Mouse (Mus musculus) midbrain, embryonic 10.5 days (tissue): ENCODE measurements around the gene Camta1. TPM values are rescaled to one million over a fixed set of nuclear protein-coding genes. Genes with fewer than 3 reads are reported as not detected.
A peak's percentile ranks its signal among the peaks of the same experiment; 100 is the strongest.

Source experiments
- DNase-seq: peaks from one replicate; pipeline ENCODE4 v3.0.0-alpha.2; 2017; ENCODE audit warnings: low spot score
- H3K27ac ChIP-seq: fragments of 300-500 bp; sonication (generic); replicated peaks from 2 replicates; pipeline ENCODE4 v1.5.1; 2016; ENCODE audit warnings: mild to moderate bottlenecking
- H3K27me3 ChIP-seq: fragments of 300-500 bp; sonication (generic); 2 replicates; pipeline ENCODE4 v1.6.1; 2016; ENCODE audit warnings: low read depth, mild to moderate bottlenecking; ENCODE audit not compliant: poor library complexity, severe bottlenecking
- H3K36me3 ChIP-seq: fragments of 300-500 bp; sonication (generic); 2 replicates; pipeline ENCODE4 v1.6.1; 2016; ENCODE audit warnings: mild to moderate bottlenecking, moderate library complexity
- H3K4me1 ChIP-seq: fragments of 300-500 bp; sonication (generic); 2 replicates; pipeline ENCODE4 v1.6.1; 2016
- H3K4me3 ChIP-seq: fragments of 300-500 bp; sonication (generic); 2 replicates; pipeline ENCODE4 v1.5.1; 2016; ENCODE audit warnings: mild to moderate bottlenecking, moderate library complexity
- H3K9me3 ChIP-seq: fragments of 300-500 bp; sonication (generic); replicated peaks from 2 replicates; pipeline ENCODE4 v1.6.1; 2016; ENCODE audit warnings: mild to moderate bottlenecking
- WGBS: fragments of 180-500 bp; shearing (Covaris S2); methylation state at CpG from one replicate; pipeline ENCODE4 v1.1.7; 2016; 5-methylcytosine and 5-hydroxymethylcytosine counted together
- polyA plus RNA-seq: library from polyadenylated mRNA; unstranded; fragments of >200 nt; fragmentation: Nextera tagmentation; extraction: Ambion mirVana; gene quantifications from 2 replicates; pipeline ENCODE4 v1.2.1, GENCODE M21; 2016

Camta1 gene
- polyA plus RNA-seq, 1 experiment from 2014 or later = 137 TPM

DNA sequence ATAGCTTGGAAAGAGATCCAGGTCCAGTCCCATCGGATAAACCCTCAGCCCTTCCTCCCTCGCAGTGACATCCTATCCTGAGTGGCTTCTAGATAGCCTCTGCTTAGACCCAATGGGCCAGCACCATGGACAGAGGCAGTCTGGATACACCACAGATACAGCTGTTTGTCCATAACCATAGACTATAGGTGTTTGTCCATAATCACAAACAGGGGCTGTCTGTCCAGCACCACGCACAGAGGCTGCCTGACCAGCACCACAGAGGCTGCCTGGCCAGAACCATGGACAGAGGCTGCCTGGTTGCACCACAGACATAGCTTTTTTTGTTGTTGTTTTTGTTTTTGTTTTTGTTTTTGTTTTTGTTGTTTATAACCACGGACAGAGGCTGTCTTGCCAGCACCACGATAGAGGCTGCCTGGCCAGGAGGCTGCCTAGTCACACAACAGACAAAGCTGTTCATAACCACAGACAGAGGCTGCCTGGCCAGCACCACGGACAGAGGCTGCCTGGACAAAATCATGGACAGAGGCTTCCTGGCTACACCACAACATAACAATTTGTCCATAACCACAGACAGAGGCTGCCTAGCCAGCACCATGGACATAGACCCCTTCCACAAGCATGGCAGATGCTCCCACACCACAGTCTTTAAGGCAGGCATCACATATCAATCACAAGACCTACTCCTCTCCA, 572.6 kb downstream of the Camta1 start:
- no peaks in the 10 kb centered on the region for H3K9me3 ChIP-seq
- peaks cover 7% of the 10 kb centered on the region; the same call in 1 of the 2 replicates for H3K27me3 ChIP-seq
- peak; percentile 17 for DNase-seq
- H3K4me1 ChIP-seq = peaks cover 7% of the 10 kb centered on the region
- no peak overlapping the region for H3K27ac ChIP-seq
- no peaks in the 10 kb centered on the region for H3K36me3 ChIP-seq
- no peak overlapping the region for H3K4me3 ChIP-seq
- WGBS = 64% methylated on average over 6 of the region's 6 CpGs

DNA sequence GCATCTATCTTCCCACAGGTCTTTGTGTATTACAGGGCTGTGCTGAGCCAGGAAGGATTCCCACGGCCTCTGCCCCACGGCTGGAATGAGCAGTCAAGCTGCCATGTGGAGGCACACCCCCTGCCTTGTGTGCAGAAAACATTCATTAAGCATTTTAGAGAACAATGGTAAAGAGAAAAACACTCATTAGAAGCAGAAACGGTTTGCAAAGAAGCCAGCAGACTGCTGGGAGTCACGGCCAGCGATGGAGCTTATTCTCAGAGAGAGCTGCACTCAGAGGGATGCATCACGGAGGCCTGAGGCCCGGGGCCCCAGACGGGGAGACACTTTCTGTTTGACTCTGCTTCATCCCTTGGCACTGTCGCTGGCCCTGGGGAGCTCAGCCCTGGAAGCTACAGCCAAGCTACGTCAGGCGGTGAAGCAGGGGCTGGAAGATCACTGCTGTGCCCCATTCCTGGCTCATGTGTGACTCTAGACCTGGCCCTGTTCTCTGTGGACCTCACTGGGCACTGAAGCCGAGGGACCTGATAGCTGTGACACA, 575.7 kb downstream of the Camta1 start:
- Histone ChIP-seq H3K4me1 (peaks cover 24% of the 10 kb centered on the region), H3K9me3 (no peaks in the 10 kb centered on the region), H3K4me3 (no peak overlapping the region), H3K27me3 (peaks cover 13% of the 10 kb centered on the region), H3K36me3 (no peaks in the 10 kb centered on the region), H3K27ac (no peak overlapping the region)
- no peak for DNase-seq
- 70% methylated on average over 12 of the region's 12 CpGs for WGBS

DNA sequence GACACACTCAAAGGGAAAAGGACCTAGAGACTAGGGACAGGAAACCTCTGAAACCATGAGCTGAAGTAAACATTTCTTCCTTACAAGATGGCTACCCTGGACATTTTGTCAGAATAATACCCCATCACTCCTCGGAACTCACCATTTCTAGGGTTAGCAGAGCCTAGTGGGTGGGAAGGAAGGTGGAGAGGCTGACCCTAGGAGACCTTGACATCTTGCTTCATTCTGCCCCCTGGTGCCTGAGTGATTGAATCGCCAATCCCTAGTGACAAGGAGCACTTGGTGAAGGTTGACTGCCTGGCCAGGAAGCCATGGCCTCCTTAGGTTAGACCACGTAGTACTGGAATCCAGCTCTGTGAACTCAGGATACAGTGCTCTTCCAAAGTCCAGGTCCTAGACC, 576.2 kb downstream of the Camta1 start:
- no peak overlapping the region for H3K27ac ChIP-seq
- H3K36me3 ChIP-seq = no peaks in the 10 kb centered on the region
- peaks cover 18% of the 10 kb centered on the region for H3K27me3 ChIP-seq
- H3K4me3 ChIP-seq = no peak overlapping the region
- H3K4me1 ChIP-seq = peaks cover 24% of the 10 kb centered on the region
- WGBS = 73% methylated on average over 3 of the region's 3 CpGs
- DNase-seq = no peak
- H3K9me3 ChIP-seq = no peaks in the 10 kb centered on the region

DNA sequence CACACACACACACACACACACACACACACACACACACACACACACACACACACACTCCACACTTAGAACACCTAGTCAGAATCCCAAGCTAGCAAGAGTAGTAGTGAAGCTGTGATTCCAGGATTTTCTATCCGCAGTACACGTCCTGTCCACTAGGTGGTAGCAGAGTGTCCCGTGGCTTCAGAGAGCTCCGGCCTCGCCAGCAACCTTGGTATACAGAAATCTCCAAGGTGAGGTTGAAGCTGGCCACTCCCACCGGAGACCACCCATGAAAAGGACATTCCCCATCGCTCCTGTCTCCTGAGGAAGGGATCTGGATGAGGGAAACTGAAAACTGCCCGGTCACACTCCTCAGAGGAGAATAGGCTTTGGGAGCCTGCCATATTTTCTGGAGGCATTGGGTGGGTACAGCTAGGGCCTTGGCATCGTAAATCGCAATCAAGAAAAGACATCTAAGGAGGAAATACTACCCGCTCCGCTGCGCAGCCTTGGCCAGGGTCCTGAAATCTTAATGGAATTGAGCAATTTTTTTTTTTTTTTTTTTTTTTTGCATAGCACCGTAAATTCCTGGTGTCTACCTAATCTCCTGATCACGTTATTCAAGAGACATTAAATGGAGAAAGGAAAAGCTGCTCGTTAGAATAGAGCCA, 578.5 kb downstream of the Camta1 start:
- DNase-seq = peak; percentile 56
- Histone ChIP-seq H3K9me3 (no peaks in the 10 kb centered on the region), H3K4me1 (peaks cover 24% of the 10 kb centered on the region), H3K4me3 (no peak overlapping the region), H3K27ac (no peak overlapping the region), H3K27me3 (peaks cover 29% of the 10 kb centered on the region), H3K36me3 (no peaks in the 10 kb centered on the region)
- WGBS = 39% methylated on average over 16 of the region's 16 CpGs

DNA sequence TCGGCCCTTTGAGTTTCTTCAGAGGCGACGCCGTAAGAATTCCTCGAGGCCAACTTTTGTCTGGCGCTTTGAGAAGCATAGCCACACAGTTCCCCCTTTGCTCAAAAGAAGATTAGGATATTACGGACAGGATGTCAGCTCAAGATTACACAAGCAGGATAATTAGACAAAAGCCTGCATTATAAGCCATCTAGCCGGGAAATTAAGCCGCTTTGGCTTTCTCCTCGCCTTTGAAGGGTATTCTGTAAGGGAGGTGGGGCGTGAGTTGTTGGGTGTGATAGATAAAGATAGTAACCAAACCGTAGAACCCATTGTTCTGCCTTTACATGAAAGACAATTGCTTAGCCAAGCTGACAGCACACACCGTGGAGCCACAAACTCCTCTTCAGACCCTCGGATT, 579.6 kb downstream of the Camta1 start:
- Histone ChIP-seq H3K27ac (no peak overlapping the region), H3K4me1 (peaks cover 21% of the 10 kb centered on the region), H3K9me3 (no peaks in the 10 kb centered on the region), H3K4me3 (no peak overlapping the region), H3K27me3 (peaks cover 36% of the 10 kb centered on the region), H3K36me3 (no peaks in the 10 kb centered on the region)
- 47% methylated on average over 14 of the region's 14 CpGs for WGBS
- no peak for DNase-seq

DNA sequence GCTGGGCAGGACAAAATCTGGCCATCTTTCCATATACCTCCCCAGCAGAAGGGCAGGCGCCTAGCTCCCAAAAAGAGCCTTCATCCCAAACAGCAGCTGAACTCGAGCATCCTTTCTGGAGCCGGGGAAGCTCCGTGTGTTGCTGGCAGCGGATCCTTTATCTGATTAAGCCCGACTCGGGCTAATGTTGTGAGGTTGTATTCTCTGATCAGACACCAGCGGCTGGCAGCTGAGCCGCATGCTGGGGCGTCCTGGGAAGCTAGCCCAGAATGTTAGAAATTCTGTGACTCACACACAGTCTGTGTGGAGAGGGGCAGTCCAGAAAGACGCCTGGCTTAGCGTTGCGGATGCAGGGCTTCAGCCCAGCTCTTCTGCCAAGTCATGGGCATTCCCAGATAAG, 586.4 kb downstream of the Camta1 start:
- Histone ChIP-seq H3K27ac (no peak overlapping the region), H3K4me1 (no peaks in the 10 kb centered on the region), H3K9me3 (no peaks in the 10 kb centered on the region), H3K4me3 (no peak overlapping the region), H3K27me3 (peaks cover 16% of the 10 kb centered on the region; the same call in 1 of the 2 replicates), H3K36me3 (no peaks in the 10 kb centered on the region)
- WGBS = 70% methylated on average over 13 of the region's 13 CpGs
- no peak for DNase-seq

DNA sequence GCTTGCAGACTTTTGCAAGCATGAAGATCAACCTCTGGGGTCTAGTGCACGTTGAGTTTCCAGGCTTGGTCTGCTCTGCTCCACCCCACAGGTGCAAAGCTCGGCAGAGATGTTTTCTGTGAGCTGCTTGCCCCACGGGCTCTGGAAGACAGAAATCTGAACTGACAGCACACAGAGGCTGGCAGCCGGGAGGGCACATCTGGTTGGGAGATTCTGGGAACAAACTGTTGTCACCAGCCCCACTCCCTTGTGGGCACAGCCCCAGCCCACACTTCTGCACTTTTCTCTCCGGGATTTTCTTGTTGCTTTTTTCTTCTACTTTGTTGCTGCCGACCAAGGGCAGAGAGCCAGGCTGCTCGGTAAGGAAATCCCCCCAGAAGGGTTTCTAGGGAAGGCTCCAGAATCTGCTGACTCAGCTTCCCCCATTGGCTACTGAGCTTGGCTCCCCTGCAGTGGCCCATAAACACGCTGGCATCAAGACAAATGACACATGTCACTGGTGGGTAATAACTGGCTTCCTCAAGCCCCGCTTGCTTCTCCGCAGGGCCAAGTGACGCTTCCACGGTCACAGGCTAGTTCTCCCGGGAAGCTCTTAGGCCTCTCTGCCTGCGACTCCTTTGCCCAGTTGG, 597.8 kb downstream of the Camta1 start:
- no peak for DNase-seq
- Histone ChIP-seq H3K27ac (no peak overlapping the region), H3K27me3 (no peaks in the 10 kb centered on the region; the same call in 1 of the 2 replicates), H3K4me1 (peaks cover 20% of the 10 kb centered on the region), H3K36me3 (no peaks in the 10 kb centered on the region), H3K4me3 (no peak overlapping the region), H3K9me3 (no peaks in the 10 kb centered on the region)
- 70% methylated on average over 14 of the region's 14 CpGs for WGBS

DNA sequence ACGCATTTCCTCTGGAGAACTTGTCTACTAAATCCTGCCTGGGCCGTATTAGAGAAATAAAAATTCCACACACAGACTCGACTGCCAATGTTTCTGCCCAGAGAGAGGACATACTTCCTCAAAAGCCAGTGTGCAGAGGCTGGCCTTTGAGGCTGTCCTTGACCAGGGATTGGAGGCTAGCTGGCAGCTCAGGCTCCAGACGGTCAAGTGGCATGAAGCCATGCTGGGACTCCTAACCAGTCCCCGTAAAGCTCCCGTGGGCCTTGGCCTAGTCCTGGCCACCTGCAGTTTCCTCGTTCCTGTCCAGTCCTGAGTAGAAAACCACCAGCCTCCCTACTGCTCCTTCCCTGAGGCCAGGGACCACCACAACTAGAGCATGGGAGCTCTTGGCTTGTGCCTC, 598.6 kb downstream of the Camta1 start:
- no peak for DNase-seq
- Histone ChIP-seq H3K4me1 (peaks cover 20% of the 10 kb centered on the region), H3K9me3 (no peaks in the 10 kb centered on the region), H3K27ac (no peak overlapping the region), H3K27me3 (no peaks in the 10 kb centered on the region; the same call in 1 of the 2 replicates), H3K4me3 (no peak overlapping the region), H3K36me3 (no peaks in the 10 kb centered on the region)
- 77% methylated on average over 7 of the region's 7 CpGs for WGBS

DNA sequence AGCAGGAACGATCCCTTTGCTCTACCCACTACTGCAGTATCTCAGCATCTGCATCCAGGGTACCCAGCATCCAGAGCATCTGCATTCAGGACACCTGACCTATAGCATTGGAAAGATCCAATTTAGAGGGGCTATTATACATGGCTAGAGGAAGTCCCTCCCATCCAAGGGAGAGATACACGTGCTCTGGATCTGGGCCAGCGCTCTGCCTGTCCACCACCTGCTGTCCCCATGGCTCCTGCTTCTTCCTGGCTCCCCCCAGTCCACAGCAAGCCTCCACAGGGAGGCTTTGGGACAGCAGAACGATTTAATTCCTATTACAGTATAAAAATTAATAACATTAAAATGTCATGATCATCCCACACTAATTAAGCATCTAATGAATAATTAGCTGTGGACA, 605.1 kb downstream of the Camta1 start:
- Histone ChIP-seq H3K27me3 (no peaks in the 10 kb centered on the region; the same call in 1 of the 2 replicates), H3K36me3 (no peaks in the 10 kb centered on the region), H3K27ac (no peak overlapping the region), H3K9me3 (no peaks in the 10 kb centered on the region), H3K4me1 (peaks cover 9% of the 10 kb centered on the region), H3K4me3 (no peak overlapping the region)
- DNase-seq = no peak
- WGBS = 71% methylated on average over 4 of the region's 4 CpGs

DNA sequence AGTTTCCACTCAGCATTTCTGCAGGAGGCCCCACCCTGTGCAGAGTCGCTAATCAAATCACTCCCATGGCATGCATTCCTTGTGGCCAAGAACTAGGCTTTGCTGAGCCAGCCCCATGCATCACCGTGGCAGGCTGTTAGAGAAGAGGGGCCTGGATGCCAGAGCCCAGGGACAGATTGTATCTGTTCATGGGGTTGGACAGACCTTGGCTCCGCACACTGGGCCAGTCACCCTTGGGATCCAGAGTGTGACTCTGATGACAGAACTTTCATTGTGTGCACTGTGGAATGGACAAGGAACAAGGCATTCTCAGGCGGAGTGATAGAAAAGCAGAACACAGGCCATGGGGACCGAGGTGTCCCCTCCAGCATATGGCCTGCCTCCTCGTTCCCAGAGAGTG, 610.9 kb downstream of the Camta1 start:
- DNase-seq = no peak
- Histone ChIP-seq H3K27me3 (no peaks in the 10 kb centered on the region), H3K4me3 (no peak overlapping the region), H3K36me3 (no peaks in the 10 kb centered on the region), H3K27ac (no peak overlapping the region), H3K4me1 (0 out of 2 replicates have a peak, but pooled peaks cover 3% of the 10 kb centered on the region), H3K9me3 (no peaks in the 10 kb centered on the region)
- 95% methylated on average over 6 of the region's 6 CpGs for WGBS

DNA sequence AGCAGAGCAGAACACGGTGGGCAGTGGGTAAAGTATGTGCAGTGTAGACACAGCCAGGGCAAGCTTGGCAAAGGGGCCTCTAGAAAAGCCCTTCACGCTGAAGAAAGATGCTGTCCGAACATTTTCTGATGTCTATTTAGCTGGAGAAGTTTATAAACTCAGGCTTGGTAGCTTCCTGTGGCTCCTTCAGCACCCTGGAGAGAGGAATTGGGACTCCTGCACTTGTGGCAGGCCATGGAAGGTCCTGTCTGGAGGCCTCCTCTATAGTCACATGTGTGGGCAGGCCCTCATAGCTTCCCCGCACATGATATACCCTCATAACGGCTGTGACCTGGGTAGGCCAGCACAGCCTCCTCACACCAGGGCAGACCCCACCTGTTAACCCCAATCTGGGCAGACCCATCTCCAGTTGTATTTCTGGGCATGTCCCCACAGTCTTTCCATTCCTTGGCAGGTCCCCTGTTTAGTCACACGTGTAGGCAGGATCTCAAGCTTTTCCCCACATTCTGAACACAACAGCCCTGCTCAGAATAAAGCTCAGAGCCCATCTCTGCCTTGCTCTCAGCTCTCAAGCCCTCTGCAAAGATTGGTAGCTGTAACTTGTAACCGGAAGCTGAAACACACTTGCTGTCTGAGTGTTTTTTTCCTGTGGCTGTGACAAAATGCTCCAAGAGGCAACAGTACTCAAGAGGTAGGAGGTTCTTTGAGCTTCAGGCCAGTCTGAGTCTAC, 616.4 kb downstream of the Camta1 start:
- H3K9me3 ChIP-seq = peaks cover 4% of the 10 kb centered on the region
- peaks cover 34% of the 10 kb centered on the region for H3K4me1 ChIP-seq
- peaks cover 7% of the 10 kb centered on the region; the same call in 1 of the 2 replicates for H3K27me3 ChIP-seq
- H3K36me3 ChIP-seq = no peaks in the 10 kb centered on the region
- 77% methylated on average over 7 of the region's 7 CpGs for WGBS
- no peak for DNase-seq
- H3K27ac ChIP-seq = no peak overlapping the region
- no peak overlapping the region for H3K4me3 ChIP-seq

DNA sequence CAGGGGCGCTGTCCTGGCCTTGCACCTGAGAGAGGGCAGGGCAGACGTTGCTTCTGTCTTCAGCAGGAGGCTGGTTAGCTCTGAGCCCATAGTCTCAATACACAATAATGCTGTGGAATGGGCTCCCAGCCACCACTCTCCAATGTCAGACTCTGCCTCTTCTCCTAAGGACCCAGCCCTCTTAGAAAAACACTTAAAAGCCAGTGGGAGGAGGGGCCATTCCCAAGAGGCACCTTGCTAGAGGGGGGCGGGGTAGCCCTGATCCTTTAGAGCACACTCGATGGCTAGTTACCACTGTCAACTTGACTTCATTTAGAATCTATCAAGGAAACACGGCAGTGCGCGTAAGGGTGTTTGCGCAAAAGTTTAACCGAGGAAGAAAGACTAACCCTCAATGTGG, 618.2 kb downstream of the Camta1 start:
- DNase-seq = no peak
- 66% methylated on average over 9 of the region's 9 CpGs for WGBS
- H3K27me3 ChIP-seq = peaks cover 7% of the 10 kb centered on the region; the same call in 1 of the 2 replicates
- H3K36me3 ChIP-seq = no peaks in the 10 kb centered on the region
- peaks cover 34% of the 10 kb centered on the region for H3K4me1 ChIP-seq
- H3K9me3 ChIP-seq = peaks cover 9% of the 10 kb centered on the region
- no peak overlapping the region for H3K27ac ChIP-seq
- no peak overlapping the region for H3K4me3 ChIP-seq
